Mouse (Mus musculus): Measurements from ENCODE around the gene Krba1. TPM values are rescaled to one million over a fixed set of nuclear protein-coding genes. Genes with fewer than 3 reads are reported as not detected.
A peak's percentile ranks its signal among the peaks of the same experiment; 100 is the strongest.

Krba1 gene
- total RNA-seq, 2 experiments from 2014 or later = 46.8 to 49.9 TPM

DNA sequence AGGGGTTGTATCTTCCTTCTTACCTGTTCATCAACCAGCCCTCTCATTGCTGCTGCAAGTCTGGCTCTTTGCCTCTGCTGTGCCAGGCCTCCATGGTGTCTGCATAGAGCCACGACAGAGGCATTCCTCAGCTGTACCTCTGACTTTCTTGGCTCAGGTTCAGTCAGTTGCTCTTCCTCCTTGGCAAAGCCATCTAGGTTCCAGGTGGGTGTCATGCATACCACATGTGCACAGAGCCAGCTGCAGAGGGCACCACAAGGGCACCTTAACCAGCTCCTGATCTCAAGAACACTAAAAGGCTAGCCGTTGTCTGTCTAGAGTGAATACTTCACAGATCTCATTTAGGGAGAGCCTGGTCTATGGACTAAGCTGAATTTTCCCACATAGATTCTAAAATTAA, 21.1 kb downstream of the Krba1 start:
- no peak for DNase-seq (ENCODE audit: low spot score in 2 of 2)
- intact Hi-C loops (cut with DNase I) = no loop called here

GRCm38 (mm10) chr6:48420647-48421046, 25.3 kb downstream of the Krba1 start:
- DNase-seq (ENCODE audit: low spot score in 2 of 2) = no peak
- intact Hi-C loops (cut with DNase I) = no loop called here

GRCm38 (mm10) chr6:48423336-48423735, 27.9 kb downstream of the Krba1 start:
- no peak for DNase-seq (ENCODE audit: low spot score in 2 of 2)
- intact Hi-C loops (cut with DNase I) = no loop called here

DNA sequence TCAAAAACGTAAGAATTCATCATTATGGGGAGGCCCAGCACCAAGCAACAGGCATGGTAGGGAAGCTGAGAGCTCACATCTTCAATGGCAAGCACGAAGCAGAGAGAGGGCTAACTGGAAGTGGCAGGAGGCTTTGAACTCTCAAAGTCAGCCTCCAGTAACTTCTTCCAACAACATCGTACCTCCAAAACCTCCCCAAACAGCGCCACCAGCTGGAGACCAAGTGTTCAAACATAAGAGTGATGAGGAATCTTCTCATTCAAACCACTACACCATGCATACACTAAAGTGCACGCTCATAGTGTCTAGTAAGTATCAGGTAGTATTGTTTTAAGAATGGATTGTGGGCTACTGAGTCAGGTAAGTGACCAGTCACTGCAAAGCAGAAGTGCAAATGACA, 28.7 kb downstream of the Krba1 start:
- no peak for DNase-seq (ENCODE audit: low spot score in 2 of 2)
- intact Hi-C loops (cut with DNase I) = no loop called here

GRCm38 (mm10) chr6:48426956-48427355, 31.6 kb downstream of the Krba1 start:
- intact Hi-C loops (cut with DNase I) = no loop called here
- no peak for DNase-seq (ENCODE audit: low spot score in 2 of 2)

- intact Hi-C loops (cut with DNase I) = no loop called here
- DNase-seq (ENCODE audit: low spot score in 2 of 2) = no peak
Observed at GRCm38 (mm10) chr6:48428769-48429557, 33.6 kb downstream of the Krba1 start.

GRCm38 (mm10) chr6:48430748-48431147, 35.4 kb downstream of the Krba1 start:
- intact Hi-C loops (cut with DNase I) = no loop called here

DNA sequence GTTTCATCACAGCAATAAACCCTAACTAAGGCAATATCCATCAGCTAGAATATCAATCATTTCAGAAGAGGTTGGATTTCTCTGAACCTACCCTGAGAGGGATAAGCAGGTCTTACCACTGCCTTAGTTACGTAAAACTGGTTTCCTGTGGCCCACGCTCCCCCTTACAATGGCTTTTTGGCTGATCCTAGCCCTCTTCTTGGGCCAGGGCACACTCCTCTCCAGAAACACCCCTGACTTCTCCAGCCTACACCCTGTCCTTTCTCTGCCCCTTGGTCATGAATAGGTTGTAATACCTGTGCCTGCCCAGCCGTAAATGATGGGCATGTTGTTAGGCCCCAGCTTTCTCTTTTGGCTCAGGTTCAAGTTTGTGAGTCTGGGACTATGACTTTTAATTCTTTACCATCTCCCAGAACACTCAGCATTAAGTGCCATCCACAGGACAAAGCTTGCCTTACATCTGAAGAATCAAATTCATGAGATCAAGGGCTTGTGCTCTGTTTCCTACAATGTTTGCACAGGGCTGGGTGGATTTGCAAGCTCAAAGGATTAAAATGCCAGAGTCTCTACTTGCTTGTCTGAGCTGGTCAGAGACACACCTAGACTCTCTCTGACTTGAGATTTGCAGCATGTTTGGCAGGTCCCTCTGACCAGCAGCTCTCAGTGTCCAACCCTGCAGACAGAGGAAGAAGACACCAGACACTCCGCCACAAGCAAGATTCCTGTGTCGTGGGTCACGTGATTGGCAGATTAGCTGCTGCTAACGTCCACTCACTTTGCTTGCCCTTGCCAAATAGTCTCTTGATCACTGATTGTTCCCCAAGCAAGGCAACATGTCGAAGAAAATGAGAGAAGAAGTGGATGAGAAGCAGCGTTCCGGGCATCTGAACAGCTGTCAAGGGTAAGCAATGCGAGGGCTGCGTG, 37.8 kb downstream of the Krba1 start:
- intact Hi-C loops (cut with DNase I) = no loop called here
- no peak for DNase-seq (ENCODE audit: low spot score in 2 of 2)

More at GRCm38 (mm10) chr6:48430748-48431147, 35.4 kb downstream of the Krba1 start:
- no peak for DNase-seq (ENCODE audit: low spot score in 2 of 2)

DNA sequence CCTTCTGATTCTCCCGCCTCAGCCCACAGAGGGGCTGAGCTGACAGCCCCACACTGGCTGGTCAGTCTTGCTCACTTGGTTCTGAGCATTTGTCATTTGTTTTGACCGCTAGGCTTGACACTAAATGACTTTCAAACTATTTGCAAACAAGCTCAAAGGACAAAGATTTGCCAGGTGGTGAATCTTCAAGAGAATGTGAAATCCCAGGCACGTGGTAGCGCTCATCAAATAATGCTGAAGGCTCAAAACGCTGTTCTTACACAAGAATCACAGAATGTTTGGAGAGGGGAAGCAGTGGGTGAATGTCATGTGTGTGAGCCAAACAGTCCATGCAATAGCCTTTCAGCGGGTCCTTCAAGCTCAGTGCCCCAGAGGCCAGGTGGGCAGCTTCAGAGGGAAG, 39.3 kb downstream of the Krba1 start:
- no peak for DNase-seq (ENCODE audit: low spot score in 2 of 2)
- intact Hi-C loops (cut with DNase I) = no loop called here

DNA sequence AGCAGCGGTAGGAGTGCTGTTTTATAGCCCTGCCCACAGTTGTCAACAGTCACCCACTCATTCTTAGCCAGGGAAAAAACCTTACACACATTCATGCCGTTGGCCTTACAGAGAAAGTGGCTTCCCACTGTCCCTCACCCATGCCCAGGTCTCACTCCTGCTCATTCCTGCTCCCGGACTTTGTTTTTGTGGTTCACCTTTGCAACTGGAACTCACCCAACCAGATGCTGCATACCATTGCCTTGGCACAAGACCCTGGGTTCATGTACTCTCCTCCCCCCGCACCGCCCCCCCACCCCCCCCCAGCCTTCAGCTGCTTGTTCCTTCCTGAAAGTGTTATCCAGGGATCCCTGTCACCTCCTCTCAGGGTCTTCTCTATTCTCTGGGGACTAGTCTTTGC, 39.7 kb downstream of the Krba1 start:
- DNase-seq (ENCODE audit: low spot score in 2 of 2) = no peak
- intact Hi-C loops (cut with DNase I) = no loop called here

DNA sequence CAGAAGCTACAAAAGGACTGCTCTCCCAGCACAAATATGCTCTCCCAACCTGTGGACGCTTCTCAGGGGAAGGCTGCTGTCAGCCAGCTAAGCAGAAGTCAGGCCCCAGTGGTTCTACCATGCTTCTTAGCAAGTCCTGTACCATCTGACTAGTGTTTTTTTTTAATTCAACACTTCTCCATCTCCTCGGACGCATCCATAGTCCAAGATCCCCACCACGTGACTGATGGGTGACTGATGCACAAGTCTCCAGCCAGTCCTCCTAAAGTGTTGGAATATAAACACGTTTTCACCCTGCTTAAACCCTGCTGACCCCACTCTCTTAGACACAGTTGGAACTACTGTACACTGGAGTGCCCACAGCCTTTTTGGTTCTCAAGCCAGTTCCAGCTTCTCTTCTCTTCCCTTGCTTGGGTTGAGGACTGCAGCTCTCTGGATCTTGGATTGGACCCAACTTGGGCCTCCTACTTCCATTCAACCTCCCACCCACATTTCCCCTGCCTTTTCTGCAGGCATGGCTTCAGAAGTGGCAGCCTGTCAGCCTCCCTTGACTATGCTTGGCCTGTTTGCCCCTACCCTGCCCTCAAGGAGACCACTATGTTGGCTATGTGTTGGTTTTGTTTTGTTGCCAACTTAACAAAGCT, 40.4 kb downstream of the Krba1 start:
- DNase-seq (ENCODE audit: low spot score in 2 of 2) = no peak
- intact Hi-C loops (cut with DNase I) = no loop called here

GRCm38 (mm10) chr6:48437679-48438376, 42.4 kb downstream of the Krba1 start:
- no peak for DNase-seq (ENCODE audit: low spot score in 2 of 2)
- intact Hi-C loops (cut with DNase I) = no loop called here

DNA sequence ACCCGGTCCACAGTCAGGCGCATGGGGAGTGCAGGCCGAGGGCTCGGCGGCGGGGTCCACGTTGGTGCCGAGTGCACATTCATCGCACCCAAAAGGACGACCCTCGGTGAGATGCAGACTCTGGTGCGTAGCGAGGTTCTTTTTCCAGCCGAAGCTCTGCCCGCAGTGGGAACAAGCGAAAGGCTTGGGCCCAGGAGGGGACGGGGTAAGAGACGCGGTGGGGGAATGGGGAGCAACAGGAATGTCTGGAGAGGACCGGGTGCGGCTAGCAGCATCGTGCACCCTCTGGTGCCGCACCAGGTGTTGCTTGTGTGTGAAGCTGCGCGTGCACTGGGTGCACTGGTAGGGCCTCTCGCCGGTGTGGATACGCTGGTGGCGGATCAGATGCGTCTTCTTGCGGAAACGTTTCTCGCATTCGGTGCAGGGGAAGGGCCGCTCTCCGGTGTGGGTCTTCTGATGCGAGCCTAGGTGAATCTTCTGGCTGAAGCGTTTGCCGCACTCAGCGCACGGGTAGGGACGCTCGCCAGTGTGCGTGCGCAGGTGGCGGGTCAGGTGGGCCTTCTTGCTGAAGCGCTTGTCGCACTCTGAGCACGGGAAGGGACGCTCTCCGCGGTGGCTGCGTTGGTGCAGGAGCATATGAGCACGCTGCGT, 43.2 kb downstream of the Krba1 start:
- DNase-seq (ENCODE audit: low spot score in 2 of 2) = no peak
- intact Hi-C loops (cut with DNase I) = no loop called here

DNA sequence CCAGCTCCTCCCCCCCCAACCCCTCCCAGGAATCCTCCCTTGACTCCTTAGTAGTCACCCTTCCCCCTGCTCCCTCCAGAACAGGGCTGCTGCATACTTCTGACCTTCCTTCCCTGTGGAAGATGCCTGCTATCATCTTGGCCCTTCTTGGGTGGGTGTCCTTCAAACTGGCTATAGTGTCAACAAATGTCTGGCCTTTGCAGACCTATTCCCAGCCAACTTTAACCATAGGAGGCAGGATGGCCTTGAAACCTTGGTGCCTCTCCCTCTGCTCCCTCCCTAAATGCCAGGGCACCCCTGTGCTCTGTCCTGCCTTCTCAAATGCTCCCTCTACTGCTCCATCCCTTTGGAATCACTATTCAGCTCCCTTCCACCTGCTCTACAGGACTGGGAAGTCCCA, 44.3 kb downstream of the Krba1 start:
- intact Hi-C loops (cut with DNase I) = no loop called here
- DNase-seq (ENCODE audit: low spot score in 2 of 2) = no peak

GRCm38 (mm10) chr6:48440306-48441014, 45.1 kb downstream of the Krba1 start:
- no peak for DNase-seq (ENCODE audit: low spot score in 2 of 2)
- intact Hi-C loops (cut with DNase I) = no loop called here

- peak in 1 of 2 experiments; percentile 93 for DNase-seq (ENCODE audit: low spot score in 2 of 2)
- intact Hi-C loops (cut with DNase I) = loop anchor here (2.0 kb wide), 1 partner anchor 93 kb away; the partner anchor contains the start of gene Atp6v0e2
Observed at GRCm38 (mm10) chr6:48443592-48444309, 48.4 kb downstream of the Krba1 start.

DNA sequence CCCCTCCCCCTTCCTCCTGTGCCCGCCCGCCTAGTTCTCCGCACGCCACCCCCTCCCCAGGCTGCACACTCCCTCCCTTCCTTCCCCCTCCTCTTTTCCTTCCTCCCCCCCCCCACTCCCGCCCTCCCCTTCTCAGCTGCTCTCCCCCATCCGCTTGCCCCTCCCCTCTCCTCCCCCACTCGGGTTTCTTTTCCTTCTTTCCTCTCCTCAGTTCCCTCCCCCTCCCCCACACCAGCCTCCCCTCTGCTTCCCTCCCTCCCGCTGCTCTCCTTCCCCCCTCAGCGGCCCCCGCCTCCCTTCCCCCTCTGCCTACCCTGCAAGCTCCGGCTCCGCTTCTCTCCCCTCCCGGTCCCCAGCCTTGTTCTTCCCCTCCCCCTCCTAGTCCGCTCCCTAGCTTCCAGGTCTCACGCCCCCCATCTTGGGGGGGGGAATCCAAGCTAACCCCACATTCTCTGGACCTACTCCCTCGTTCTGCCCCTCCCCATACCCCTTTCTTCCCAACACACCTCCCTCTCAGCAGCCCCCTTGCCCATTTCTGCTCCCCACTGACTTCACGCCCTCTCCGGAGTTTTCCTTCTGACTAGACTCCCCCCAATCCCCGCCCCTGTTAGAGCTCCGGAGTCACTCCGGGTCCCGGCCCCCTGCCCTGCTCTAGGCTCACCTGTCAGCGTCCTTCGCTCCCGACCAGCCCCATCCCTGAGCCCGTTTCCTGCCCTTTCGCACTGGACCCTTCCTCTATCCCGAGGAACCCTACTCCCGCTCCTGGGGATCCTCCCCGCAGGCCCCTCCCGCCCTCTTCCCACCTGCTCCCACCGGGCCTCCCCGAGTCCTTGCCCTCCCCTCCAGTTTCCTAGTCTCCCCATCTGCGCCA, 49.2 kb downstream of the Krba1 start:
- intact Hi-C loops (cut with DNase I) = loop anchor here (2.0 kb wide), 1 partner anchor 92 kb away; the partner anchor contains the start of gene Atp6v0e2
- DNase-seq (ENCODE audit: low spot score in 2 of 2) = peak in 1 of 2 experiments; percentile 86
